Mouse (Mus musculus) lung, embryonic 14.5 days (tissue): Measurements from ENCODE around the gene Btnl1. TPM values are rescaled to one million over a fixed set of nuclear protein-coding genes. Genes with fewer than 3 reads are reported as not detected.

ENCODE experiments used
- ATAC-seq: fragments of 200-750 bp; cut with Nextera tagmentation; 2 replicates; pipeline ENCODE4 v1.8.0; 2017; ENCODE audit warnings: mild to moderate bottlenecking, moderate TSS enrichment, moderate library complexity; ENCODE audit not compliant: insufficient read depth
- DNase-seq: peaks from one replicate; pipeline ENCODE4 v3.0.0-alpha.2; 2015
- H3K27ac ChIP-seq: fragments of 300-500 bp; sonication (generic); 2 replicates; pipeline ENCODE4 v1.5.1; 2014; ENCODE audit warnings: low read depth, mild to moderate bottlenecking, moderate library complexity
- H3K27me3 ChIP-seq: fragments of 300-500 bp; sonication (generic); 2 replicates; pipeline ENCODE4 v1.6.1; 2014; ENCODE audit warnings: low read length, control low read depth; ENCODE audit not compliant: insufficient read depth
- H3K36me3 ChIP-seq: fragments of 300-500 bp; sonication (generic); 2 replicates; pipeline ENCODE4 v1.6.1; 2014; ENCODE audit warnings: control low read depth; ENCODE audit not compliant: insufficient read depth
- H3K4me1 ChIP-seq: fragments of 300-500 bp; sonication (generic); 2 replicates; pipeline ENCODE4 v1.6.1; 2014; ENCODE audit warnings: antibody characterized with exemption, control low read depth; ENCODE audit not compliant: insufficient read depth
- H3K4me2 ChIP-seq: fragments of 300-500 bp; sonication (generic); 2 replicates; pipeline ENCODE4 v1.6.1; 2014; ENCODE audit warnings: mild to moderate bottlenecking
- H3K4me3 ChIP-seq: fragments of 300-500 bp; sonication (generic); 2 replicates; pipeline ENCODE4 v1.5.1; 2014; ENCODE audit warnings: low read depth, low read length
- H3K9ac ChIP-seq: fragments of 300-500 bp; sonication (generic); 2 replicates; pipeline ENCODE4 v1.6.1; 2014
- H3K9me3 ChIP-seq: fragments of 300-500 bp; sonication (generic); 2 replicates; pipeline ENCODE4 v1.6.1; 2016; ENCODE audit warnings: low read depth, low read length, control low read depth
- CTCF ChIP-seq: IDR thresholded peaks from 2 replicates; pipeline ENCODE4 v1.5.1; 2016; ENCODE audit warnings: antibody characterized with exemption, low read depth
- WGBS: fragments of 180-500 bp; shearing (Covaris S2); extraction: QIAGEN DNeasy Blood & Tissue Kit; methylation state at CpG from one replicate; pipeline ENCODE4 v1.1.7; 2014; 5-methylcytosine and 5-hydroxymethylcytosine counted together
- polyA plus RNA-seq: library from polyadenylated mRNA; unstranded; fragments of >200 nt; fragmentation: Nextera tagmentation; extraction: Ambion mirVana; gene quantifications from 2 replicates; pipeline ENCODE4 v1.2.1, GENCODE M21; 2014

The Btnl1 gene
- polyA plus RNA-seq, 1 experiment from 2014 or later = not detected

DNA sequence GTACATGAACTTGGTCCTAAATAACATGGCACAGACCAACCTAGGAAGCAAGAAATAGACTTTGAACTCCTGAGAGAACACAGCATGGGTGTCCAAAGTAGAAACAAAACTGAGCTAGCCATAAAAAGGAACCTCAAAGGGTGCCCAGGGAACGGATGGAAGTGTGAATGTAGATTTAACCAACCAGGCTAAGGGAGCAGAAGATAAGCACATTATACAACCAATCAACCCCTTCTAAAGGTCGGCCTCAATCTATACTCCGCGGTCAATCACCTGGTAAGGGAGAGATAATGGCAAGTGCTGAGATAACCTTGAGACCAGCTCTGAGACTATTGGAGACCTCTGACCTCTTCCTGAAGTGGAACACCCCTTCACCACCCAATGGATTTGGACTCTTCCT is 6.4 kb upstream of the Btnl1 start:
- 63% methylated on average over 4 of the region's 4 CpGs for WGBS
- ATAC-seq = no peak
- H3K27me3 ChIP-seq = no peaks in the 10 kb centered on the region
- no peaks in the 10 kb centered on the region for H3K4me1 ChIP-seq
- no peak overlapping the region for H3K4me2 ChIP-seq
- TF ChIP-seq CTCF = no peak
- no peaks in the 10 kb centered on the region for H3K9me3 ChIP-seq
- no peak overlapping the region for H3K4me3 ChIP-seq
- no peak for DNase-seq
- H3K27ac ChIP-seq = no peak overlapping the region
- no peak overlapping the region for H3K9ac ChIP-seq
- no peaks in the 10 kb centered on the region for H3K36me3 ChIP-seq

GRCm38 (mm10) chr17:34373055-34373709 is 3.8 kb upstream of the Btnl1 start:
- no peak for TF ChIP-seq CTCF

DNA sequence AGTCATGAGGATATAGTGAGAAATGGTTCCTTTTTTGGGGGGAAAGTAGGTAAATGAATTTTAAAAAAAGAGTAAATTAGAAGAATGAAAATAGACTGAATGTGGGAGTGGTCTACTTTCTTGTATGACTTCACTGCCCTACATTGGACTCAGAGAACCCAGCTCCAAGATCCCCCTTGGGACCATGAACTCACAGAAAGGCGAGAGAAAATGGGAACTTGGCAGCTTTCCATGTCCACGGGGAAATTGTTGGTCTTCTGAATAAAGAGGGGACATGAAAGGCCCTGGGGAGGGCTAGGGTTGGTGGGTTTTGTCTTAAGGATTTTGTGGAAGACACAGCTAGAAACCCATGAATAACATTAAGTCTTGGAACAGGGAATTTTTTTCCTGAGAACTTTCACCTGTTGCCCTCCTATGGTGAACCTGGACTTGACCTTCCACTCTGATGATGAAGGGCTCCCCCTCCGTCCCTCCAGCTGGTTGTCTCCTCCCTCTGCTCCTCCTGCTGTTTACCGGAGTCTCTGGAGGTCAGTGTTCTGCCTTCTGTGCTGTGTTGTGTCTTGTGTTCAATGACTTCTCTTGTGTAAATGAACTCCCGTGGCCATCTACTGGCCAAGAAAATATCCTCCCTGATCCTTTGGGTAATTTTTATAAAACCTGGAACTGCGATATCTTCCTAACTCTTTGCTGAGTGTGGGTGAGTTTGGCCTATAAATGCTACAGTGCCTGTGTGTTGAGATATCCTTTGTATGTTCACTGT is 698 bp downstream of the Btnl1 start:
- Histone ChIP-seq H3K4me1 (no peaks in the 10 kb centered on the region), H3K27me3 (no peaks in the 10 kb centered on the region), H3K36me3 (no peaks in the 10 kb centered on the region), H3K9me3 (no peaks in the 10 kb centered on the region), H3K9ac (no peak overlapping the region), H3K27ac (no peak overlapping the region), H3K4me2 (no peak overlapping the region), H3K4me3 (no peak overlapping the region)
- 47% methylated on average over 6 of the region's 6 CpGs for WGBS
- no peak; the same call in 1 of the 2 replicates for TF ChIP-seq CTCF
- DNase-seq = no peak
- ATAC-seq = no peak

More at GRCm38 (mm10) chr17:34373055-34373709, 3.8 kb upstream of the Btnl1 start:
- H3K4me3 ChIP-seq = no peak overlapping the region
- no peaks in the 10 kb centered on the region for H3K27me3 ChIP-seq
- no peaks in the 10 kb centered on the region for H3K9me3 ChIP-seq
- no peak overlapping the region for H3K9ac ChIP-seq
- no peak overlapping the region for H3K4me2 ChIP-seq
- DNase-seq = no peak
- no peaks in the 10 kb centered on the region for H3K36me3 ChIP-seq
- H3K27ac ChIP-seq = no peak overlapping the region
- H3K4me1 ChIP-seq = no peaks in the 10 kb centered on the region
- no peak for ATAC-seq
- 67% methylated on average over 6 of the region's 6 CpGs for WGBS

DNA sequence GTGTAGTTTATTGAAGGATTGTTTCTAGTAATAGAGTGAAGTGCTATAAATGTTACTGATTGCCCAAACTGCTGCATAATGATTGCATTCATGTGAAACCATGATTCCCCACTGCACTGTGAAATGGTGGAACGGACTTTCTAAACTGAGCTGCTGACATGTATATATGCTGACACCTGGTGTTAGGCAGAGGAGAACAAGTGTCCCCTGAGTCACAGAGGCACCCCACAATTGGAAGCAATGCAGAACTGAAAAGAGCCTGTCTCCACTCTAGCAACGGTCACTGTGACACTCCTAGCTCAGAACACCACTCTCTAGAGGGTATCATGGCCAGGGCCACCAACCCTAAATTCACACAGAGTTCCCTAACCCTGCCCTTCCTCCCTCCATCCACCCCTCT is 1.8 kb downstream of the Btnl1 start:
- DNase-seq (no peak), ATAC-seq (no peak)
- Histone ChIP-seq H3K4me3 (no peak overlapping the region), H3K9me3 (no peaks in the 10 kb centered on the region), H3K4me1 (no peaks in the 10 kb centered on the region), H3K4me2 (no peak overlapping the region), H3K27me3 (no peaks in the 10 kb centered on the region), H3K27ac (no peak overlapping the region), H3K9ac (no peak overlapping the region), H3K36me3 (no peaks in the 10 kb centered on the region)
- TF ChIP-seq CTCF = no peak
- 63% methylated on average over 2 of the region's 2 CpGs for WGBS

- Histone ChIP-seq H3K9ac (no peak overlapping the region), H3K27ac (no peak overlapping the region), H3K4me2 (no peak overlapping the region), H3K27me3 (no peaks in the 10 kb centered on the region), H3K4me1 (no peaks in the 10 kb centered on the region), H3K9me3 (no peaks in the 10 kb centered on the region), H3K4me3 (no peak overlapping the region), H3K36me3 (no peaks in the 10 kb centered on the region)
- ATAC-seq = no peak
- no peak for DNase-seq
- TF ChIP-seq CTCF = no peak
- 76% methylated on average over 7 of the region's 7 CpGs for WGBS
Measured at GRCm38 (mm10) chr17:34379451-34379850, 2.5 kb downstream of the Btnl1 start.

- 59% methylated on average over 11 of the region's 11 CpGs for WGBS
- DNase-seq = no peak
- no peak overlapping the region for H3K4me3 ChIP-seq
Measured at GRCm38 (mm10) chr17:34381876-34382275, 4.9 kb downstream of the Btnl1 start.

GRCm38 (mm10) chr17:34383212-34383611 is 6.3 kb downstream of the Btnl1 start:
- ATAC-seq = no peak
- H3K27me3 ChIP-seq = no peaks in the 10 kb centered on the region
- WGBS = 69% methylated on average over 7 of the region's 7 CpGs
- TF ChIP-seq CTCF = peak; percentile 33
- H3K36me3 ChIP-seq = no peaks in the 10 kb centered on the region
- no peak overlapping the region for H3K4me2 ChIP-seq
- H3K9me3 ChIP-seq = no peaks in the 10 kb centered on the region
- H3K4me1 ChIP-seq = no peaks in the 10 kb centered on the region
- no peak overlapping the region for H3K27ac ChIP-seq
- DNase-seq = peak; percentile 14
- H3K4me3 ChIP-seq = no peak overlapping the region
- no peak overlapping the region for H3K9ac ChIP-seq

More at GRCm38 (mm10) chr17:34381876-34382275, 4.9 kb downstream of the Btnl1 start:
- no peak for ATAC-seq
- H3K27me3 ChIP-seq = no peaks in the 10 kb centered on the region
- H3K27ac ChIP-seq = no peak overlapping the region
- no peaks in the 10 kb centered on the region for H3K4me1 ChIP-seq
- no peaks in the 10 kb centered on the region for H3K36me3 ChIP-seq
- no peak overlapping the region for H3K9ac ChIP-seq
- TF ChIP-seq CTCF = no peak
- no peaks in the 10 kb centered on the region for H3K9me3 ChIP-seq
- H3K4me2 ChIP-seq = no peak overlapping the region
